Mouse (Mus musculus): ENCODE data around the gene Bik. TPM values are rescaled to one million over a fixed set of nuclear protein-coding genes. Genes with fewer than 3 reads are reported as not detected.

Bik gene
- polyA plus RNA-seq, 1 experiment = 3.7 TPM

DNA sequence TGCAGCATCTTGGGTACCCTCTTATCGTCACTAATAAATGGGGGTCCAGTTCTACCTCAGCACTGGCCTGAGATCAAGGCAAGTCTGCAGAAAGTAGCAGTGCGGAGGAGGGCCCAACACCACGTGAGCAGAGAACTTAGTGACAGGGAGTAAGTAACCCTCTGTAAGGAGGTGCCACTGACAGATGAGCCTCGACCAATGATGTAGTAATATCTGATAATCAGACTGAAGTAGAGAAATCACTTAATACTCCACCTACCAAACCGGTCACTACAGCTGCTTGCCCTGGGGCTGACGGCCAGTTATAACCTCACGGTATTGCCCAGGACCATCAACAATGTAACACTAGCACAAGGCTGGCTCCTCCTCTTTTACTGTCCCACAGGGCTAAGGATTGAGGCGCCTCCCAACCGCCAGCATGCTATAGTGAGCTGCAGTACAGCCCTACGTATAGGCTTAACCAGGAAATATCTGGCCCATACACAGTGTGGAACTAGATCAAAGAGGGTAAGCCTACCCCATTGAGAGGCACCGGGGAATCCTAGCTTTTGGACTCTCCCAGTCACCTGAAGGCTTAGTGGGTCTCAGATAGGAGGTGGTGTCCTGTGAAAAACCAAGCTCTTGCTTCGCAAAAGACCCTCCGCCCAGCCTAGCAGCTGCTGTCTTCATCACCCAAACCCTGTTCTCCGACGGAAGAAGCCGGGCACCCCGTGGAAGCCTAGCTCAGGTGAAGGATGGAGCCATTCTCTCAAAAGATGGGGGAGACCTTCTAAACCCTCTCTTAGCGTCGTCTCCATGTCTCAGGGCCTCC, 67.2 kb downstream of the Bik start:
- peak overlapping the region; percentile 95 for H3K4me3 ChIP-seq (ENCODE audit: low read depth, low read length)
- no peak overlapping the region for H3K27ac ChIP-seq (ENCODE audit: insufficient read depth, low read length)
- no peak for TF ChIP-seq CTCF (IDR thresholded peaks at IDR 0.05; ENCODE audit: low read depth, low read length)
- TF ChIP-seq POLR2A (IDR thresholded peaks at IDR 0.05; ENCODE audit: insufficient read depth, low read length) = no peak
- no peak for TF ChIP-seq EP300 (IDR thresholded peaks at IDR 0.05; ENCODE audit: insufficient read depth, low read depth, low read length)
- H3K9me3 ChIP-seq (replicated peaks; ENCODE audit: control insufficient read depth, insufficient read depth, low read length, poor library complexity, severe bottlenecking) = no peaks in the 10 kb centered on the region
- no peaks in the 10 kb centered on the region for H3K27me3 ChIP-seq (ENCODE audit: control insufficient read depth, insufficient read depth, low read length, poor library complexity, severe bottlenecking)
- H3K36me3 ChIP-seq (ENCODE audit: control insufficient read depth, insufficient read depth, low read length, poor library complexity, severe bottlenecking) = no peaks in the 10 kb centered on the region
- peak overlapping the region; percentile 72 for H3K9ac ChIP-seq (ENCODE audit: low read depth, poor library complexity, severe bottlenecking)
- H3K4me1 ChIP-seq (ENCODE audit: control insufficient read depth, insufficient read depth, low read length) = no peaks in the 10 kb centered on the region

Other genes with a start within 250 kb of the Bik start
- gene Arfgap3, start 176.6 kb upstream of the Bik start, polyA plus RNA-seq (2011; ENCODE audit: insufficient read depth, insufficient read length, low read depth, missing spikeins) = 10.0 and 11.9 TPM in 2 replicates
- 78.3 and 82.8 TPM in 2 replicates for gene Pacsin2, start 62.3 kb upstream of the Bik start, polyA plus RNA-seq (2011; ENCODE audit: insufficient read depth, insufficient read length, low read depth, missing spikeins)
- gene Ttll1, start 16.0 kb upstream of the Bik start, polyA plus RNA-seq (2011; ENCODE audit: insufficient read depth, insufficient read length, low read depth, missing spikeins) = 13.6 and 19.1 TPM in 2 replicates
- gene Tspo, start 36.7 kb downstream of the Bik start, polyA plus RNA-seq (2011; ENCODE audit: insufficient read depth, insufficient read length, low read depth, missing spikeins) = 25.9 and 31.9 TPM in 2 replicates
- 25.1 and 28.1 TPM in 2 replicates for gene Mcat, start 36.9 kb downstream of the Bik start, polyA plus RNA-seq (2011; ENCODE audit: insufficient read depth, insufficient read length, low read depth, missing spikeins)
- gene Ttll12, start 68.3 kb downstream of the Bik start, polyA plus RNA-seq (2011; ENCODE audit: insufficient read depth, insufficient read length, low read depth, missing spikeins) = 33.7 and 35.0 TPM in 2 replicates
- 0.51 and 0.91 TPM in 2 replicates for gene Scube1, start 198.2 kb downstream of the Bik start, polyA plus RNA-seq (2011; ENCODE audit: insufficient read depth, insufficient read length, low read depth, missing spikeins)

All from ES-Bruce4 (cell line).